Mouse (Mus musculus) heart, embryonic 11.5 days (tissue): ENCODE results near the gene Ubqln4. TPM values are rescaled to one million over a fixed set of nuclear protein-coding genes. Genes with fewer than 3 reads are reported as not detected.

Experiments used
- ATAC-seq: fragments of 200-750 bp; cut with Nextera tagmentation; replicated peaks from 2 replicates; pipeline ENCODE4 v1.8.0; 2017; ENCODE audit warnings: moderate library complexity; ENCODE audit not compliant: insufficient number of reproducible peaks, low FRiP score, low TSS enrichment
- H3K27ac ChIP-seq: fragments of 300-500 bp; sonication (generic); 2 replicates; pipeline ENCODE4 v1.5.1; 2014; ENCODE audit warnings: mild to moderate bottlenecking, low read depth, low read length
- H3K27me3 ChIP-seq: fragments of 300-500 bp; sonication (generic); 2 replicates; pipeline ENCODE4 v1.6.1; 2014; ENCODE audit warnings: mild to moderate bottlenecking, low read length, mixed read lengths; ENCODE audit not compliant: control insufficient read depth, insufficient read depth
- H3K36me3 ChIP-seq: fragments of 300-500 bp; sonication (generic); 2 replicates; pipeline ENCODE4 v1.6.1; 2014; ENCODE audit warnings: mild to moderate bottlenecking, low read length, moderate library complexity, mixed read lengths; ENCODE audit not compliant: control insufficient read depth, insufficient read depth
- H3K4me1 ChIP-seq: fragments of 300-500 bp; sonication (generic); 2 replicates; pipeline ENCODE4 v1.6.1; 2014; ENCODE audit warnings: low read length; ENCODE audit not compliant: control insufficient read depth, insufficient read depth
- H3K4me2 ChIP-seq: fragments of 300-500 bp; sonication (generic); 2 replicates; pipeline ENCODE4 v1.6.1; 2014; ENCODE audit warnings: mild to moderate bottlenecking, moderate library complexity
- H3K4me3 ChIP-seq: fragments of 300-500 bp; sonication (generic); 2 replicates; pipeline ENCODE4 v1.5.1; 2014; ENCODE audit warnings: low read depth, low read length
- H3K9ac ChIP-seq: fragments of 300-500 bp; sonication (generic); 2 replicates; pipeline ENCODE4 v1.6.1; 2014; ENCODE audit warnings: mild to moderate bottlenecking, low read depth, low read length, moderate library complexity
- H3K9me3 ChIP-seq: fragments of 300-500 bp; sonication (generic); replicated peaks from 2 replicates; pipeline ENCODE4 v1.6.1; 2016; ENCODE audit warnings: low read length; ENCODE audit not compliant: control insufficient read depth
- WGBS: fragments of 180-500 bp; shearing (Covaris S2); extraction: QIAGEN DNeasy Blood & Tissue Kit; methylation state at CpG from one replicate; pipeline ENCODE4 v1.1.7; 2014; ENCODE audit not compliant: insufficient replicate concordance; 5-methylcytosine and 5-hydroxymethylcytosine counted together
- polyA plus RNA-seq: library from polyadenylated mRNA; unstranded; fragments of >200 nt; fragmentation: Nextera tagmentation; extraction: Ambion mirVana; gene quantifications from 2 replicates; pipeline ENCODE4 v1.2.1, GENCODE M21; 2014

Ubqln4 gene
- polyA plus RNA-seq, 1 experiment from 2014 or later, result 48.8 TPM

DNA sequence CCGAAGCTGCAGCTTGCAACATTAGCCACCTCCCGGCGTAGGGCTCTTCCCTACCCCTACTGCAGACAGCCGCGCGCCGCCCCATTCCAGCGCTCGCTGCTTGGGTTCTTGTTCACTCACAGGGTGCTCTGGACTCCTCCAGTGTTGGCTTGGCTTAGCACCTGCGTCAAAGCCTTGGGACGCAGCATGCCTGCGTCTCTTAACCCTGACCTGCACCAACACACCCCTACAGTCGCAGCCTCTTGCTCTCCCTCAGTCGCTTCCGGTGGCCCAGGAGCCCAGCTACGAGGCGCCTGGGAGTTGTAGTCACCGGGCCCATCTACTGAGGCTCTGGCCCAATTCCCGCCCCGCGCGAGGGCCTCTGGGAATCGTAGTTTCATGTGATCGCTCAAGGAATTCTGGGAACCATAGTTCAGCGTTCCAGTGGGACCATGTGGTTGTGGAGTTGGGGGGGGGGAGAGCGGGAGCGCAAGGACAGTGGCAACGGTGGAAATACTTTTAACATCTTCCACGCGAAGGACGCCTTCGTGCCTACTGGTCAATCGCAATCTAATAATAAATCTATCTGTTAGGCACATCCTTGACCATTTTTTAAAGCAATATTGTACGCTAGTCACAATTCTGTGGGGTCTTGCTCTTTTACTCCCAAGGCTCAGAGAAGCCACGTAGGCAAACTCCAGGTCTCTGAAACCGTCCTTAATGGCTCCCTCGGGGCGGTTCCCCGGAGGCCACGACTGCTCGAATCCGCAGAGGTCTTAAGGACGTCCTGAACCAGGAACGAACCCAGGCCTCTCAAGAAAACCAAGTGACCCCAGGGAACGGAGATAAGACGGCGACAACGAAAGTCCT, 658 bp upstream of the Ubqln4 start, which contains the start of gene Lamtor2:
TSS of gene Lamtor2 (minus strand) at position 399 of the 849 bp plus-strand sequence.
- peak; percentile 86 for ATAC-seq
- WGBS, result under 1% methylated on average over 48 of the region's 48 CpGs
- no peaks in the 10 kb centered on the region for H3K9me3 ChIP-seq

DNA sequence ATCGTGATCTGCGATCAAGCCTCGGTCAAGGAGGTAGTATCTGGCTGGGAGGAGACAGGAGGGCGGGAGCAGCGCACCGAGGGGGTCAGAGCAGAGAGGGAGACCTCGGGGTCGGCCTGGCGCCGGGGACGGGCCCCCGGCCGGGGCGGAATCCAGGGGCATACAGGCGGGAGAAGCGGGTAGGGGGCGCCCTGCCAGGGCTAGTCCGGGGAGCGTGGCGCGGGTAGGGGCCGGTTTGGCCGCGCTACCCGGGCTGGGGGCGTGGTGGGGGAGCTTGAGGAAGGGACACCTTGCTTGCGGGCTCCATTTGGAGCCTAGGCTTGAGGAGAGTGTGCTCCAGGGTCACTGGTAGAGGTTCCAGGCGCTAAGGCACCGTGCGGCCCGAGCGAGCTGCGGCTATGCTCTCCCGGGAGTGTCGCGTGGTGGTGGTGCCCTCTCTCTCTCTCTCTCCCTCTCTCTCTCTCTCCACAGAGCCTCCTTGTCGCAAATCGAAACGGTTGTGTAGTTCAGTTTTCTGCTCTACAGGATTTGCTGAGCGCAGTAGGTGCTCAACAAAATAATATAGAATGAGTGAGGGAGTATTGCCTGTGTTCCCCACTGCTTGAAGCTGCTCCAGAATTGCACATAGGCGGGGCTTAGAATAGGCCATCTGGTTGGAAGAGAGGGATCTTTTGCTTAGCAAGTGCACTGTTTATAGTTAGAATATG, 475 bp downstream of the Ubqln4 start:
- H3K27ac ChIP-seq, result peak overlapping the region; percentile 98
- H3K4me3 ChIP-seq, result peak overlapping the region; percentile 80
- ATAC-seq, result peak; percentile 47
- peak overlapping the region; percentile 87 for H3K4me2 ChIP-seq
- under 1% methylated on average over 39 of the region's 41 CpGs for WGBS
- H3K4me1 ChIP-seq, result peaks cover 14% of the 10 kb centered on the region
- no peaks in the 10 kb centered on the region for H3K9me3 ChIP-seq
- H3K9ac ChIP-seq, result peak overlapping the region; percentile 93
- peaks cover 22% of the 10 kb centered on the region for H3K36me3 ChIP-seq
- no peaks in the 10 kb centered on the region for H3K27me3 ChIP-seq

More for the DNA sequence above, 658 bp upstream of the Ubqln4 start, which contains the start of gene Lamtor2:
- peak within 1 kb of the TSS; percentile 87 for H3K4me2 ChIP-seq
- no peaks in the 10 kb centered on the region for H3K27me3 ChIP-seq
- peak within 1 kb of the TSS; percentile 93 for H3K9ac ChIP-seq
- H3K4me1 ChIP-seq, result peaks cover 14% of the 10 kb centered on the region
- H3K27ac ChIP-seq, result peak within 1 kb of the TSS; percentile 98
- H3K4me3 ChIP-seq, result peak within 1 kb of the TSS; percentile 80
- peaks cover 17% of the 10 kb centered on the region for H3K36me3 ChIP-seq

DNA sequence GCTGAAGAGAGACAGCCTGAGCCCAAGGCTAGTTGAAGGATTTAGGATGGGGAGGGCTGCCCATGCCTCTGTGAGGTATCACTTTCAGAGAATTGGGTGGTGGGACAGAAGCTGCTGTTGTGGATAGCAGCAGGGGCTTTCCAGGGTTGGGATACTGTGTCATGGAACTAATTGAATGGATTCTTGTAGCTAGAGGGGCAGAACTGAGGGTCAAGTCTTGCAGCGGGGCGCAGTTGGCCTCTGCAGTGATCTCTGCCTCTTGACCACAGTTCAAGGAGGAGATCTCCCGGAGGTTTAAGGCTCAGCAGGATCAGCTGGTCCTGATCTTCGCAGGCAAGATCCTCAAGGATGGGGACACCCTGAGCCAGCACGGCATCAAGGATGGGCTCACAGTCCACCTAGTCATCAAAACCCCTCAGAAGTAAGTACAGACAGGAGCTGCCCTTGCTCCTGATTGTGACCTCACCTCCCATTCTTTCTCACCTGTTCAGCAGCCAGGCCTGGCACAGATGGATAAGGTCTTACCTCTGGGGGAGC, 1.6 kb downstream of the Ubqln4 start:
- Histone ChIP-seq H3K9me3 (no peaks in the 10 kb centered on the region), H3K4me1 (peaks cover 14% of the 10 kb centered on the region), H3K27me3 (no peaks in the 10 kb centered on the region), H3K4me3 (peak overlapping the region; percentile 80; the same call in 1 of the 2 replicates), H3K4me2 (peak overlapping the region; percentile 87; the same call in 1 of the 2 replicates), H3K36me3 (peaks cover 33% of the 10 kb centered on the region), H3K27ac (no peak overlapping the region), H3K9ac (no peak overlapping the region)
- ATAC-seq, result no peak
- WGBS, result 91% methylated on average over 5 of the region's 5 CpGs

DNA sequence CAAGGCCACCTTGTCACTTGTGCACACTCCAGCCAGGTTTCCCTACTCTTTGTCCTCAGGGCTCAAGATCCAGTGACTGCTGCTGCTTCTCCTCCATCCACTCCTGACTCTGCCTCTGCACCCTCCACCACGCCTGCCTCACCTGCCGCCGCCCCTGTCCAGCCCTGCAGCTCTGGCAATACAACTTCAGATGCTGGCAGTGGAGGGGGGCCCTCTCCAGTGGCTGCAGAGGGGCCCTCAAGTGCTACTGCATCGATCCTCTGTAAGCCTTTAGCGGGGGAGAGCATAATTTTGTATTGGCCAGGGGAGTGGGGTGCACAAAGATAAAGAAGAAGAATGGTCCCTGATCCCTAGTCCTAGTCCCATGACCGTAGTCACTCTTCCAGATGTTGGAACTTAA, 2.2 kb downstream of the Ubqln4 start:
- Histone ChIP-seq H3K36me3 (peaks cover 39% of the 10 kb centered on the region), H3K9ac (no peak overlapping the region), H3K4me2 (no peak overlapping the region), H3K27me3 (no peaks in the 10 kb centered on the region), H3K4me1 (peaks cover 14% of the 10 kb centered on the region), H3K27ac (no peak overlapping the region), H3K4me3 (no peak overlapping the region), H3K9me3 (no peaks in the 10 kb centered on the region)
- no peak for ATAC-seq
- WGBS, result 88% methylated on average over 6 of the region's 6 CpGs

DNA sequence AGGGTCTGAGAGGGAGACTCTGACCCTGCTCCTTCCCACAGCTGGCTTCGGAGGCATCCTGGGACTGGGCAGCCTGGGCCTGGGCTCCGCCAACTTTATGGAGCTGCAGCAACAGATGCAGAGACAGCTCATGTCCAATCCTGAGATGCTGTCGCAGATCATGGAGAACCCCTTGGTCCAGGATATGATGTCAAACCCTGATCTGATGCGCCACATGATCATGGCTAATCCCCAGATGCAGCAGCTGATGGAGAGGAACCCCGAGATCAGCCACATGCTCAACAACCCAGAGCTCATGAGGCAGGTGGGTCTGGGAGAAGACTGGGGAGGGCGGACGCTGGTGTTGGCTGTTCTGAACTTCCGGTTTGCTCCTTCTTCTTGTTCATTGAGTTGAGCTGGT, 3.1 kb downstream of the Ubqln4 start:
- H3K9ac ChIP-seq, result no peak overlapping the region
- H3K4me3 ChIP-seq, result no peak overlapping the region
- H3K4me2 ChIP-seq, result no peak overlapping the region
- H3K36me3 ChIP-seq, result peaks cover 40% of the 10 kb centered on the region
- H3K4me1 ChIP-seq, result peaks cover 14% of the 10 kb centered on the region
- WGBS, result 95% methylated on average over 8 of the region's 8 CpGs
- ATAC-seq, result no peak
- no peaks in the 10 kb centered on the region for H3K27me3 ChIP-seq
- H3K9me3 ChIP-seq, result no peaks in the 10 kb centered on the region
- no peak overlapping the region for H3K27ac ChIP-seq

DNA sequence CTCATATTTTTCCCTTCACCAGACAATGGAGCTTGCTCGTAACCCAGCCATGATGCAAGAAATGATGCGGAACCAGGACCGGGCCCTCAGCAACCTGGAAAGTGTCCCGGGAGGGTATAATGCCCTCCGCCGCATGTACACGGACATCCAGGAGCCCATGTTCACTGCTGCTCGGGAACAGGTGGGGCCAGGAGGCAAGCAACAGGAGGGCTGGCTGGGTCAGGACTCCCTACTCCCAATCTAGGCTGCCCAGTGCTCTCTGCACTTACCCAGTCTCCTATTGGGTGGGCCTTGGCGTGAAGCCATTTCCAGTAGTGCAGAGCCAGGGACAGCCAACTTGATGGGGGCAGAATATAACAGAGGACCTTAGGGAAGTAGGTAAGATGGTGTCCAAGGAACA, 6.0 kb downstream of the Ubqln4 start:
- 89% methylated on average over 9 of the region's 9 CpGs for WGBS

DNA sequence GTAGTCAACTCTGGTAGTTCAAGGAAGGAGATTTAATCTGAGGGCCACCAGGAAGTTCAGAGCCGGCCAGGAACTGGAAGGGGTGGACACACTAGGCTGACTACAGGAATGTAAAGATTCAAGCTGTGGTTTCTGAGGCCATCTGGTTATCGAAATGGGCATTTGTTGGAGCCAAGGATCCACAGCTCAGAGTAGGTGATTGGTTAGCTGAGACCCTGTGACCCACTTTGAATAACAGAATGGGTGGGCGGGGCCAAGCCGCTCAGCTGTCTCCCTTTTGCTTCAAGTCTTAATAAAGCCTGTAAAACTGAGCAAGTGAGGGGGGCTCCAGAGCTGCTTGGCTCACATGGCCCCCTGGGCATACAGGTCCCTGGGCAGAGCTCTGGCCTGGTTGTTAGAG, 8.4 kb downstream of the Ubqln4 start:
- H3K27ac ChIP-seq, result no peak overlapping the region
- no peaks in the 10 kb centered on the region for H3K4me1 ChIP-seq
- H3K9me3 ChIP-seq, result no peaks in the 10 kb centered on the region
- H3K4me2 ChIP-seq, result no peak overlapping the region
- peaks cover 64% of the 10 kb centered on the region for H3K36me3 ChIP-seq
- ATAC-seq, result no peak
- H3K4me3 ChIP-seq, result no peak overlapping the region
- H3K9ac ChIP-seq, result no peak overlapping the region
- 77% methylated on average over 4 of the region's 4 CpGs for WGBS
- no peaks in the 10 kb centered on the region for H3K27me3 ChIP-seq

More for the DNA sequence above, 6.0 kb downstream of the Ubqln4 start:
- Histone ChIP-seq H3K4me2 (no peak overlapping the region), H3K36me3 (peaks cover 59% of the 10 kb centered on the region), H3K9me3 (no peaks in the 10 kb centered on the region), H3K9ac (no peak overlapping the region), H3K27me3 (no peaks in the 10 kb centered on the region), H3K27ac (no peak overlapping the region), H3K4me1 (peaks cover 9% of the 10 kb centered on the region), H3K4me3 (no peak overlapping the region)
- ATAC-seq, result no peak

DNA sequence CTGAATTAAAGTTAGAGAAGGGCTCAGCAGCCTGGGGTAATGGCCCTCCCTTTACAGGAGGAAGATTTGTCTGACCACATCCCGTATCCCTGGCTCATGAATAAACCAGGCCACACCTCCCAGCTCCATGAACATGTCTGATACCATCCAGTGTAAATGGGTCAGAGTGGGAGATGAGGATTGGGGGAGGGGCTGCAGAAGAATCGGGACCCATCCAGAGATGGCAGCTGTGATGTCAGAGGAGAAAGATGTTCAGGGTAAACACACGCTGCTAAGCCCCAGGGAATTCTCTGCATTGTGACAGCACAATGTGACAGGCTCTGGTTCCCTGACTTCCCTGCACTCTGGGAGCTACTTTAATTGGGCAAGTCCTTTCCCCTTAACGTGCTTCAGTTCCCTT, 9.9 kb downstream of the Ubqln4 start:
- H3K9ac ChIP-seq, result no peak overlapping the region
- no peak for ATAC-seq
- no peaks in the 10 kb centered on the region for H3K27me3 ChIP-seq
- H3K27ac ChIP-seq, result no peak overlapping the region
- no peaks in the 10 kb centered on the region for H3K4me1 ChIP-seq
- no peak overlapping the region for H3K4me2 ChIP-seq
- H3K4me3 ChIP-seq, result no peak overlapping the region
- H3K9me3 ChIP-seq, result no peaks in the 10 kb centered on the region
- WGBS, result 85% methylated on average over 4 of the region's 4 CpGs
- peaks cover 70% of the 10 kb centered on the region for H3K36me3 ChIP-seq
